Mouse (Mus musculus) hematopoietic multipotent progenitor cell, adult 10-12 weeks (in vitro differentiated cells): ENCODE data around the gene Stam2. TPM values are rescaled to one million over a fixed set of nuclear protein-coding genes. Genes with fewer than 3 reads are reported as not detected.

Source experiments
- polyA plus RNA-seq: library from polyadenylated mRNA; stranded (reverse); fragments of >175 nt; gene quantifications from 2 replicates; pipeline ENCODE4 v1.2.3, GENCODE M21; 2012; ENCODE audit warnings: low replicate concordance

The Stam2 gene
- 6.4 and 8.5 TPM in 2 replicates for polyA plus RNA-seq

GRCm38 (mm10) chr2:52742256-52743158 lies at the start of gene Stam2:
Gene Stam2, minus strand, starts transcription at chr2:52742281.

GRCm38 (mm10) chr2:52676023-52676912 lies 65.8 kb downstream of the Stam2 start, which contains the start of gene Cacnb4:
Gene Cacnb4, minus strand, starts transcription at chr2:52676831.

Other genes starting within 250 kb of the Stam2 start
- 0.12 TPM in 1 of 2 replicates, not detected in the other for gene Cacnb4, start 65.5 kb downstream of the Stam2 start, polyA plus RNA-seq
- 3.7 and 5.1 TPM in 2 replicates for gene Fmnl2, start 115.6 kb upstream of the Stam2 start, polyA plus RNA-seq